Mouse (Mus musculus): ENCODE measurements around the gene Gprc5b.

DNA sequence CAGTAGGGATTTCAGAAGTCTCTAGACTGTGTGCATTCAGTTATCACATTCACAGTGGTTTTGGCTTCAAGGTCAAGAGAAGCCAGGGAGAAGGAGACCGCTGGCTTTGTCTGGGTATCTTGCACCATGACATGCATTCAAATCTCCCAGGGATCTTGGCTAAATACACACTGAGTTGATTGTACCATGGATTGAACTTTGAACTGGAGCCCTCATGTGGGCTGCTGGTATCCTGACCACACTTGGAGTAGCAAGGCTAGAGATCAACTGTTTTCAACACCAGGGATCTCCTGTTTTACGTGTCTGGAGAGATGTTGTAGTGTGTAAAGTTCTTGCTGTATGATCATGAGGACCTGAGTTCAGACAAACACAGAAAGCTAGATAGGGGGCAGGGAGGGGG lies 4.8 kb upstream of the Gprc5b start:
- no peak for TF ChIP-seq POU5F1 (IDR thresholded peaks at IDR 0.05; ENCODE audit: borderline replicate concordance, low read length)
- no peak for TF ChIP-seq CTCF (conservative IDR thresholded peaks at IDR 0.05; ENCODE audit: low read length)

All from E14TG2a.4 (cell line).